Mouse (Mus musculus) adrenal gland, postnatal 36 days (tissue): ENCODE measurements around the gene Btbd11. TPM values are rescaled to one million over a fixed set of nuclear protein-coding genes. Genes with fewer than 3 reads are reported as not detected.
A peak's percentile ranks its signal among the peaks of the same experiment; 100 is the strongest.

Experiments used
- DNase-seq, 2 experiments: peaks; one replicate each; pipeline ENCODE4 v3.0.0; 2021; ENCODE audit warnings: mixed read lengths in 1 of 2
- total RNA-seq, 2 experiments: library from RNA; stranded (reverse); gene quantifications; 2 replicates each; pipeline ENCODE4 v1.2.3; 2021

Btbd11 gene
- total RNA-seq, 2 experiments from 2014 or later = 7.1 to 9.7 TPM

DNA sequence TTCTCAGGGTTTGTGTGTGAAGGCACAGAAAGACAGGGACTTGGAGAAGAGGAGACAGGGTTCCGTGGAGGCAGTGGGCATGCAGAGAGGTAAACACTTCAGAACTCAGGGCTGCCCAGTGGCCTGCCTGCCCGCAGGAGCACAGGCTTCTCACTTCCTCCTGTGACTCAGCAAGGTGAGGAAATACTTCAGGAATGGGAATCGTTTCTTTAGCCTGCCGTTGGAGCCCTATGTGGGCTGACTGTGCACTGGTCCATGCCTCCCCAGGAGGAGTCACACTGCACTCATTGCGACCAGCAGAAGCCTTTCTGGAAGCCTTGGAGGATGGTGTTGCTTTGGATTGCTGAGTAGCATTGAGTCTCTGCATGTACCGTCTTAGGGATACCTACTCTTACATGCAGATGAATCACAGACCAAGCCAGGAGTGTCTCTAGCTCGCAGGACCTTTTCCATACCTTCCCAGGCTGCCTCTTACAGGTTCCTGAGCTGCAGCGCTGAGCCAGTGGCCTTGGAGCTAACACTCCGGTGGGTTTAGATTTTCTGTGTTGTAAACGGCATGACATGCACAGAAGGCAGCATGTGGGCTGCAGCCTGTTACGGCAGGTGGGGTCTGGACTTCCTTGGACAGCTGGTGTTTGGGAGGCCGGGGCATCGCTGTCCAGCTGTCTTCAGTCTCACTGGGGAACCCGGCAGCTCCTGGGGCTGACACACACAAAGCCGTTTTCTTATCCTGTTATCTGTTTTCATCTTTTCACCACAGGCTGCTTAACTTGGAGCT, 34.4 kb downstream of the Btbd11 start:
- no peak for DNase-seq

DNA sequence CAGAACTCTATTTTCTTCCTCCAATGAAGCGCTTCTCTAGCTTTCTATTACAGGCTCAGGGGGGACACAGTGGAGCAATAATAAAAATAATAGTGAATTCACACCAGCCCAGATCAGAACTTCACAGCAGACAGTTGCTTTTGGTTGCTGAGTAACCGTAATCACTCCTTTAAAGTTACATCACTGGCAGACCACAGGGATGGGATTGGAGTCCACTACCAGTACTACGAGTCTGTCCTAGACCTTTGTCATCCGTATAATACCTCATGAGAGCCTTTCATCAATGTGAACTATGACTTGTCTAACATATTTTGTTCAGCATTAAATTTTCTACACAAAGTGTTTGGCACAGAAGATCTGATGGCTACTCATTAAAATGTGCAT, 35.0 kb downstream of the Btbd11 start:
- DNase-seq = no peak

DNA sequence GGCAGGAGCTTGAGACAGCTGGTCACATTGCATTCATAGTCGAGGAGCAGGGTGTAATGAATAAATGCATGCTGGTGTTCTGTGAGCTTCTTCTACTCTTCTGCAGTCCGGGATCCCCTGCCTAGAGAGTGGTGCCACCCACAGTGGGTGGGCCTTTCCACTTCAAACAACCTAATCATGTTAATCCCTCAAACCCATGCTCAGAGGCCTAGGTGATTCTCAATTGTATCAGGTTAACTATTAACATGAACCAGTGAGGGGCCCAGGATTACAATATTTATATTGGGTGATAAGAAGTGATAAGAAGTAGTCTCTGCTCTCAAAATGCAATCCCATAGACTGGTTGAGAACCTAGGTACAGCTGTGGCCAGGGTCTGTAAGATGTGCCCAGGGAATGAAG, 39.1 kb downstream of the Btbd11 start:
- no peak for DNase-seq

DNA sequence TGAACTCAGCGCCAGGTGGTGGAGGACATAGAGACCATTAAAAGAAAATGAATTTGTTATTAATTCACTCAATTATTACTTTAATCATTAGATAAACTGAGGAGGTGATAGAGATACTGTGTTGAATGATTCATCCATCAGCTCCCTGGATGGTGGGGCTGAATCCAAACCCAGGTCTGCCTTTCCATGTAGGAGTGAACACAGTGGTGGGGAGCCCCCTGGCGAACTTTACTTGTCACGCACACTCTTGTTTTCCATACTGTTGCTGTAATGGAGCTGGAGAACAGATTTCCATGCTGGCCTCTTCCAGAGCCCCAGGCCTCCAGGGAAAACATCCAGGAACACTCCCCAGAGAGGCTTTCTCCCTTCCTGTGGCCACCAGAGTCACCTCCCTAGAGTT, 50.6 kb downstream of the Btbd11 start:
- DNase-seq = no peak

DNA sequence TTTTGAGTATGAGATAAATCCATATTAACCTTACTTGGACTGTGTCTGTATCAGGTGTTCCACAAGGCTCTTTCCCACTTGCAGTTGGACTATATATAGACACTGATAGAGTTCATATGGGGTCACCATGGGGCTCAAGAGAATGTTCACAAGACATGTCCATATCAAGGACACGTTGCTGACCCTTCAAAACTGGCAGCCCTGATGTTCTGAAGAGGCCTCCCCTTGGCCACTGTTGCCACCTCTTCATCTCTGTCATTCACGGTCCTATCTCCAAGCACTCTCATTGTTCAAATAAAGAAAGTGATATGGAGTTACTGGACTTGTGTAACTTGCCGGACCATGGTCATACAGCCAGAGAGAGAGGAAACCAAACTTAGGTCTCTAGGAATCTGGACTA, 56.8 kb downstream of the Btbd11 start:
- no peak for DNase-seq

DNA sequence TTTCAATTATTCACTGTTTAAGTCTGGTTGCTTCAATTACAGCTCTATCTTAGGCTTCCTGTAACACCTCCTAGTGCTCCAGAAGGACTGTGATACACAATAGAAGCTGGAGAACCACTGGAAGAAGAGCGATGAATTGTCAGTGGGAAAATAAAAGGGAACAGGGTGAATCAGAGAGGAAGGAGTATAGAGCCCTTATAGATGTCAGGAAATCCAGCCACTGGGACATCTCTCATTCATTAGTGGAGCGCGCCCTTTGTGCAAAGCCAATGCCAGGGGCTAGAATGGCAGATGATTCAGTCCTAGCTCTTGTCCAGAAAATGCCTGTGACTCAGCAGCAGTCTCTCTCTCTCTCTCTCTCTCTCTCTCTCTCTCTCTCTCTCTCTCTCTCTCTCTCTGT, 59.3 kb downstream of the Btbd11 start:
- peak; percentile 26 to 32 for DNase-seq

DNA sequence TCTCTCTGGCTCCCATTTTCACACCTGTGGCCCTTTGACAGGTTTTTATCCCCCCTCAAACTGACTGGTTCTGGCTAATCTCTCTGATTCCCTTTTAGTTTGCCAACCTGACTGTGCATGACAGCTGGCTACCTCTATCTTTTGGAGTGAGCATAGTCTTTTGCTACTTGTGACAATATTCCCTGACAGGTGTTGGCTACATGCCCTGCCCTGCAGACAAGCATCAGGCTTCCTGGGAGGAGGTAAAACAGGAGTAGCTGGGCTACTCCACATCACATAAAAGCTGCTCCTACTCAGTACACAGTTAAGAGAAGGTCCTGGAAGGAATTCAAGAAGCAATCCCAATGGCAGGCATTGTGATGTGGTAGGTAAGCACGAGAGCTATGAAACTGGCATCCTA, 60.1 kb downstream of the Btbd11 start:
- DNase-seq = no peak

DNA sequence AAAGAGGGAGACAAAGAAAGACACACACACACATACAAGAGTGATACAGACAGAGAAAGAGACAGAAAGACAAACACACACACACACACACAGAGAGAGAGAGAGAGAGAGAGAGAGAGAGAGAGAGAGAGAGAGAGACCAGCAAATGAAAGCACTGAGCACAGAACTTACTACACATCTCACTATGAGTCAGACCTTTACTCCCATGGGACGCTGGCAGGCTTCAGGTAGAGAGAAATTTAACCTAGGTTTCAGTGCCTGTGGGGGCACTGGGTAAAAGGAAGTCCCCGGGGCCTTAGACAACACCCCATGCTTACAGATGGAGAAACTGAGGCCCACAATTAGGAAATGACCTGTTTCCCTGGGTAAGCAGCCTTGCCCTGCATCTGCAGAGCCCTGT, 61.3 kb downstream of the Btbd11 start:
- no peak for DNase-seq

DNA sequence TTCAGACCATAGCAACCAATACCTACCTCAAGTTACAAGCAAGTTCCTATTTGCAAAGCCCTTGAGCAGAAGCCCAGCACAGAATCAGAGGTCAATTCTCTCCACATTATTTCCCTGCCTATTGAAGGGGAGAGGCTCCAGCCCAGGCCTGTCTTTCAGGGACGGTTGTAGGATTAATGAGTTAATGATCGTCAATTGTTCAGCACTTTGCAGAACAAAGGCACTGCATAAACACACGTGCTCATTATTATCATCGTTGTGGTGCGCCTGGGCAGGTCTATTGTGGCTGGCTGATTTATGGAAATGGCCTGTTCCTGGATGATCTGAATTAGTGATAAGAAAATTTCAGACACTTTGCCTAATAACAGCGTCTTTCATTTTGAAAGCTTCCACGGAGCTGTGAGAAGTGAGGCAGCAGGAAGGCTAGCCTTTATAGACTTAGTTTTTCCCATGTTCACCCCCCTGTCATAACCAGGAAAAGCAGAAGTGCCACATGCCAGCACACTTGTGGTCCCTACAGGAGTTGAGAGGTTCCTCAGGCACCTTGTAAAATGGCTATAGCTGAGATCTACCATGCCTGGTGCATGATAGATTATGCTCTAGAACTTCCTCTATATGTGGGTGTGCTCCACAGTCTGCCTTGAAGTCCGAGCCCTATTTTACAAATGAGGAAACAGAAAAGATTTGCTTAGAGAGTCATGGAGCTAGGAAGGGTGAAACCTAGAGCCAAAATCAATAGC, 65.2 kb downstream of the Btbd11 start:
- DNase-seq = no peak

DNA sequence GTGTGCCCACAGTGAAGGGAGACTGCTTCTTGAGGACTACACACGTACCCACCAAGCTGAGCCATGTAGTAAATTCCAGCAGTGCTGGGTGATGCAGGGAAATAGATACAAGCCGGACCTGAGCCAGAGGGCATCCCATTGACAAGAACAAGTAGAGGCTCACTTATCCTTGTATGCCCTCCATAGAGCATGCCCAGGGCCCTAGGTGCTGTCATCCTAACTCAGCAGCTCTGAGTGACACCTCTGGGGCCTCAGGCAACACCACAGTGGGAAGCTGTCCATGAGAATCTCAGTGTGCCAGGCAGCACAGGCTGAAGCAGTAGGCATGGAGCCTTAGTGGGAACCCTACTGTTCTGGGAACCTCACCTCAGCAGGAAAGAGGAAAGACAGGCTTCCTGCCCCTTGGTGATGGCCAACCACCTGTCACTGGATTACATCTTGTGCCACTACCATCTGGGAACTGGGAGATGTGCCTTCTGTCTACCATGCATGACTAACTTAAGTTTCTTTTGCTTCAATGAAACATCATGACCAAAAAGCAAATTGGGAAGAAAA, 66.7 kb downstream of the Btbd11 start:
- no peak for DNase-seq

DNA sequence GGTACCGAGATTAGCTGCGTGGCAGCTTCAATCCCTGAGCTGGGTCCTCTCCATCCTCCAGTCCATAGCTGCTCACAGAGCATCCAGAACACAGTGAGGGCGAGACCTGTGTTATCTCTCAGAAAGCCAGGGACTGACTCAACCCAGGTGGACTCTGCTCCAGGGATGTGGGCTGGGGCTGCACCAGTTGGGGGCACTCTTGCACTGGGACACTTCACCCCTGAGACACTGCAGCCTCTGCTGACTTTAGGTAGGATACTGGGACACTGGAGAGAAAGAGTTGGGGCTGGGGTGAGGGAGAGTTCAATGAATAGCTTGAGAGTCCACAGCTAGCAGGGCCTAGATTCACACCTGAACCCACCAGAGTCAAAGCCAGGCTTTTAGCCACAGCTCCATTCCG, 69.4 kb downstream of the Btbd11 start:
- DNase-seq = peak; percentile 47 to 58

DNA sequence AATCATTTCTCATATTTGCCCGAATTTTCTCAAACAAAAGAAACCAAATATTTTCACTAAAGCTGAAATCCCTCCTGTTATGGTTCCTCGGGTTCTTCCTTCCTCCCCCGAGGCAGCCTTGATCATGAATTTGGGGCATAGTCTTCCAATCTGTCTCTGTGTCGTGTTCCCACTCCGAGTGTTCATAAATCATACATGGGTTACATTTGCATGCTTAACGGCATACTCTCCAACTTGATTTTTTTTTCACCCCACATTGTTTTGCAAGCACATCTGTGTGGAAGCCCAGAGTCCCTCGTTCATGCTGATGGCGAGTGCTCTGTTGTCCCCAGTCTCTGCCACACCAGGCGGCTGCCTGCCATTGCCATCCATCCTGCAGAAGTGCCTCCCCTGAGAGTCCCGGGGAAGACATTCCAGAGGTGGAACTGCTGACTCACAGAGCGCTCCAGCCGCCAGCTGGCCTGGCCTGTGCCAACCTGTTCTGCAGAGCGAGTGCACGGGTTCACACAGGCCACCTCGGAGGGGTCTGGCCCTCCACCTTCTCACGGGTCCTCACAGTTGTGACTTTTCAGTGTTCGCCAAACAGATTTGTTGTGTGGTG, 72.2 kb downstream of the Btbd11 start:
- DNase-seq = peak; percentile 72 to 79

DNA sequence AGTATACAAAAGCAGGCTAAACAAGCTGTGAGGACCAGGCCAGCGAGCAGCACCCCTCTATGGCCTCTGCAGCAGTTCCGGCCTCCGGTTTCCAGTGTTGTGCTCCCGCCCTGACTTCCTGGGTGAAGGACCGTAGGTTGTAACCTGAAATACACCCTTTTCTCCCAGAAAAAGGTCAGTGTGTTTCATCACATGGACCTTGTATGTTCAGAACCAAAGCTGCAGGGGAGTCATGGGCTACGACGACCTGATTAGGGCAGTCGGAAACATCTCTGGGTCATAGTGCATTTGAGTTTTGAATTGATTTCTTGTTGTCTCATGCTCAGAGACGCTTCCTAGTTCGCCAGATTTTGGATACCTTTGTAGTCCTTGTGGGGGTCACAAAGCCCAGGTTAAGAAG, 74.1 kb downstream of the Btbd11 start:
- DNase-seq = no peak

DNA sequence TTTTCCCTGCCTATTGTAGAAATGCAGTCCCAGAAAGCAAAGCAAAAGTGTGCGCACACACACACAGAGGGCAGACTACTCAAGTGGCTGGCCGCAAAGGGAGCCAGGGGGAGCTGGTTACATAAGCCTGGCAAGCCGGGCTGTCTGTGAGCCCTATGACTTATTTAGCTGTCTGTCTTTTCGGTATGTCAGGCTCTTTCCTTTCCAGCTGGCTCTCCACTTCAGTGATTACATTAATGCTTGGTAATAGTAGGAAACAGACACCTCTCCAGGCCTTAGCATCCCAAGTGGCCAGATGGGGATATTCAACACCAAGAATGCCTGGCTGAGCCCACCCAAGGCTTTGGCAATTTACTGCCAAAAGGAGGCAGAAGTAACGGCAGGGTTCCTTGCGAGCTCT, 77.5 kb downstream of the Btbd11 start:
- DNase-seq = no peak

DNA sequence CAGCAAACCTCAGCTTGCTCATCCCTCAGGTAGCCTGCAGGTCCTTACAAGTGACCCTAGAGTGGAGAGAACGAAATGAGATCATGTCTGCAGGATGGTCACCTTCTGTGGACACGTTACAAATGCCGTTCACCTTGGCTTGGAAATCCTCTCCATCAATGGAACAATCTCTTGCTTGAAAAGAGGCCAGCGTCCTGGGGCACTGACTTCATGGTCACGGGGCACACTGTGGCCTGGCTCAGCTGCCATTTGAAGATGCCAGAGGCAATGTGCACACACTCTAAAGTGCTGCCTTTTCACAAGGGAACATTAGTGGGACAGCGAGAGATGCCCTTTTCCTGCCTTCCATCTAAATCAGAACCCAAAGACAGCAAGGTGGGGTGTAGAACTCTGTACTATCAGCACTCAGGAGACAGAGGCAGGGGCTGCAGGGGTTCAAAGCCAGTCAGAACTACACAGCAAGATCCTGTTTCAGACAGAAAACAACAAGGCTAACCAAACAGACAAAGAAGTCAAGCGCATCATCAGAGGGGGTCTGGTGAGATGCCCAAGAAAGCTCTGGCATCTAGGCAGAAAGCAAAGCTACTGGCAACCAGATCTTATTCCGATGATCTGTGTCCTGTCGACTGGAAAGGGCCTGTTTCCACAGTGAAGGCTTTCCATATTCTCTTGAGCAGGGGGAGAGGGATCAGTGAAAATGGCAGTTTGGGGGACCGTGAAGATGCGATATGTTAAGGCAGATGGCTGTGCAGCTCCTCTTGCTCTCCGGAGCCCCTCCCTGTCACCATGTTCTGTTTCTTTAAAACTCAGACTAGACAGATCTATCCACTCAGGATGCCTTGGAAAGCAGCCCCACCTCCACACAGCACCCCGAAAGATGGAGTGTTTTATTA, 79.1 kb downstream of the Btbd11 start:
- no peak for DNase-seq

DNA sequence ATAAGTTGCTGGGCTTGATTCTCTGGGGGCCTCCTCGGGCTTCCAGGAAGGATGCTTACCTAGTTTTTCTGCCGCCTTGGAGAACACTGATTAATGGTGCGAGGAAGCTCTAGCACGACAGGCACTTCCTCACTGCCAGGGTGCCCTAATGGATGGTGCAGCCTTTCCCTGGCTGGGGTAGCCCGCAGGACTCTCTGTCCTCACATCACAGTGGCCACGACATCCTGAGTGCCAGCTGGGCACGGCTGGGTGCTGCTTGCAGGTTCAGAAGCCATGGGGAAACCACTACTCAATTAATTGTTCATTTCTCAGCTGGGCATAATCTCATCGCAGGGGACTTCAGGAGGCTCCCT, 79.8 kb downstream of the Btbd11 start:
- DNase-seq = no peak

DNA sequence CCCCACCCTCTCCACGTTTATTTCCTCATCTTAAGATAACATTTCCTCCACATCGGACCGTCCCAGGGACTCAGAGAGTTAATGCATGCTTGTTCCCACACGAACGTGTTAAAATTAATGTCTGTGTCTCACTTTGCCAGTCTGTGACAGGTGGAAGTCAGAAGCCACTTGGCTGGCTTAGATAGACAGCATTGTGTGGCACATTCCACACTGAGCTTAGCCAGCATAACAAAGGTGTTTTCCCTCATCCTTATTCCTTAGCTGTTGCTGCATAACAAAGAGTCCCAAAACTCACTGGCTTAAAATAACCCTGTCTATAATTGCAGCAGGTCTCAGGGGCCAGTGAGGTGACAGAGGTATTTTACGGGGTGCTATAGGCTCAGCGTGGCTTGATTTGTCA, 80.8 kb downstream of the Btbd11 start:
- DNase-seq = no peak

DNA sequence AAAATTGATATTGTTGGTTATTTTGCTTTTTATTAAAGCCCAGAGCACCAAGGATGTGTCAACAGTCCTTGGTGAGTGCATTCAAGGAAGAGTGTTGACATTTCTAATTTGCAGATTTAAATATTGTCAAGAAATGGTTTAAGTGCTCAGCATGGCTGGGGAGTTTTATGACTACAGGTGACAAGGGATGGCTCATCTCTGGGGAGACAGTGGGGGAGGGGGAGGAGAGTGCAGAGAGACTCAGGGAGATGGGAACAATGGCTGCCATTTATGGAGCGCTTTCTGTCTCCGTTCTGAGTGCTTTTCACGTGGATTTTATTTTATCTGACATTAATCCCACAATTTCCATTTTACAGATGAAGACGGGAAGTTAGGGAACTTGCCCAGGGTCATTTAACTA, 81.9 kb downstream of the Btbd11 start:
- DNase-seq = no peak

DNA sequence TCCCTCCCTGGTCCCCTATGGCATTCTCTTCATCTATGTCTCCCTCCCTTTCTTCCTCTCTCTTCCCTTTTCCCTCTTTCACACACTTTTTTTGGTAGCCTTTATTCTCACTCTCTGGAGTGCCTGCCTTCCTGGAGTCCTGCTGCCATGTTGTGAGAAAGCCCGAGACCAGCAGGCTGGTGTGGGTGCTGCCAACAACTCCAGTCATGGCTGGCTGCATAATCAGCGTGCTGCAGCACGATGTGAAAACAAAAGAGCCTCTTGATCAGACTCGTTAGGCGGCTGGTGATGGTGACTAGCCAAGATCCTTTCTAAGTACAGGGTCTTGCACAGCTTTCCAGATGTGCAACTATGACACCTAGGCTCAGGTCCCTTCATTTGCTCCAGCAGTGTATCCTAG, 82.7 kb downstream of the Btbd11 start:
- DNase-seq = no peak

DNA sequence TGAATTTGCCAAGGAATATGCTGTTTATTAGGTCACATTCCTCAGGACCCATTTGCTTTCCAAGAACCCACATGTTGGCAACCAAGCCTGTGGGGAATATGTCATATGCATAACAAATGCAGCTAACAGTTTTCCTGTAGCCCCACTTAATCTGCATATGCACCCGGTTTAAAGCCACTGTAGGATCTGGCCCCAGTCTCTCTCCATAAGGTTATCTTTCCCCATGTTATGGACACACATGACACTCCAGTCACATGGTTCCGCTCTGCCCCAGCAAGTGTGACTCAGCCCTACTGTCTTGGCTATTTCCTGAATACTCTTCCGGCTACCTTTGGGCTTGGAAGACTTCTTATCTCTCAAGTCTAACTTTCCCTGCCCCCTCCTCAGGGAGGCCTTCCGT, 86.7 kb downstream of the Btbd11 start:
- no peak for DNase-seq

DNA sequence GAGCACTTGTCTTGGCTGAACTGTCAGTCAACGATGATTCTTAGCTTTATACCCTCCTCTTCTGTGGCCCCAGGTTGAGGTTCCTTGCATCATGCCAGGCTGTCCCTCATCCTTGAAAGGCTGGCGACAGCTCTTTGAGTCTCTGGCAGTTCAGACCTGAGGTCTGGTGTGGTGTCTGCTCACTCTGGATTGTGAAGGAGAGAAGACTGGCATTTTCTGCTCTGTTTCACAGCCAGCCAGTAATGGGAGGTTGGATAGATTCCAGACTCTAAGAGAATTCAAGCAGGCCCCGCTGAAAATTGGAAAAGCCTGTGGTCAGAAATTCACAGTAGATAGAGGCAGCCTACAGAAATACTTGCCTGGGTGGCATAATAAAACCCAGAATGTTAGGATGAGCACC, 87.3 kb downstream of the Btbd11 start:
- no peak for DNase-seq

DNA sequence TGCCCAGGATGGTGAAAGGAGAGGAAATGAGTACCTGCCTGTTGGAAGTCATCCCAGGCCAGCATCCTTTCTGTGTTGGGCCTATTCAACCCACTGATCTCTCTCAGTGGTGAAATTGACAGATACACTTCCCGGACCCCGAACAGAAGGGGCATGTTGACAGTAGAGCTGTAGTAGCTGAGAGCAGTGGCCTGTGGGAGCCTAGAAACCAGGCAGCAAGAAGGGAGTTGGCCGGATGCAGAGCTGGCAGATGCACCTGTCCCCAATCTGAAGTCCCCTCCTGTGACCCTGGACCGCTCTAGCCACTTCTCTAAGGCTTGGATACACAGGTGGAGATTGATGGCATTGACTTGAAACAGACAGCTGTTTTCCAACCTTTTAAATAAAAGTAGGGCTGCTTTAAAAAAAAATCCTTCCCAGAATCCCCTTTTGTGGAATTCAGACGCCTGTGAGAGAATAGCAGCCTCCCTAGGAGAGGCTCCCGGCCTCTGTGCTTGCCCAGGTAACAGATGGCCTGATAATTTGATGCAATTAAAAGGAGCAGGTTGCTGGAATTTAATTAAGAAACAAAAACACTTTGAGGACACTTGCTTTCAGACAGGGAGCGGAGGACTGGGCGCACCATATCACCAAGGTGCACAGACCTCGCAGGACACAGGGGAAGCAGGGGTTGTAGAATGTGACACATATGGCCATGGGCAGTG, 89.2 kb downstream of the Btbd11 start:
- DNase-seq = no peak
